7 mouse cellular contexts compared by ENCODE assay signal in the genomic region with DNA sequence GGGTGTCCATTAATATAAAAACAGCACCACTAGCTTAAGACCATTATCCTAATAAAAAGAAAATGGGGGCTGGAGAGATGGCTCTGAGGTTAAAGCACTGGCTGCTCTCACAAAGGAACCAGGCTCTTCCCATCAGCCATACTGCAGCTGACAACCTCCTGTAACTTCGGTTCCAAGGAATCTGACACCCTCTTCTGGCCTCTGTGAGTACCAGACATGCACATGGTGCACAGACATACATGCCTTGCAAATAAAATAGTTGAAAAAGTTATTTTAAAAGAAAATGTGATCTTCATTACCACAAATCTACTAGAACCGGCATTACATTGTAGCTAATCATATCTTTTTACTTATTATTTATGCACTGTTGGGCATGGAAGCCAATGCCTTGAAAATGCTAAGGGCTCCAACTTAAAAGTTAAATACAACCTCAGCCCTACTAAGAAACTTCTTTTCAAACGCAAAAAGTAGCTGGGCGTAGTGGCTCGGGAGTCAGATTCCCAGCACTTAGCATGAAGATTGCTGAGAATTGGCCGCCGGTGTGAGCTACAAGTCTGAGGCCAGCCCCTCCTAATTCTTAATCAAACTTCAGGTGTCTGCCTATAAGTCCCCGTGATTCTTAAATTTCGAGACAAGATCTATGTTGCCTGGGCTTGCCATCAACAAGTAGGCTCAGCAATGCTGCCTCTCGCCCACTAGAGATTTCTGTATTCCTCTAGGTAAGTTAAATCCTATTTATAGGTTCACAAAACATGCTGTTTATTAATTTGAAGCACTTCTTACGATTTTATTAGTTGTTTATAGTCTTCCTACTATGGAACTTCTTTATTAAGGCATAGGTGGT. TPM values are rescaled to one million over a fixed set of nuclear protein-coding genes. Genes with fewer than 3 reads are reported as not detected.
DNase-seq lines count a peak whose midpoint lies in the region; ATAC-seq lines count a peak whose summit lies in the region.

No protein-coding gene starts in this region.

- H3K27ac ChIP-seq in hindbrain, embryonic 16.5 days (ENCODE audit: low read depth, low read length), result peak overlapping the region; percentile 77
- H3K27ac ChIP-seq in midbrain, embryonic 14.5 days (replicated peaks; ENCODE audit: low read depth, low read length), result peak overlapping the region; percentile 79; the same call in 1 of the 2 replicates

- H3K36me3 ChIP-seq in hindbrain, embryonic 16.5 days (ENCODE audit: control insufficient read depth, insufficient read depth, low read length), result no peaks in the 10 kb centered on the region
- no peaks in the 10 kb centered on the region for H3K36me3 ChIP-seq in midbrain, embryonic 14.5 days (ENCODE audit: control insufficient read depth, insufficient read depth, low read length)

- ATAC-seq in hindbrain, embryonic 16.5 days, result no peak
- no peak for ATAC-seq in midbrain, embryonic 14.5 days (ENCODE audit: low FRiP score, low TSS enrichment)

- H3K4me2 ChIP-seq in hindbrain, embryonic 16.5 days (ENCODE audit: low read length), result peak overlapping the region; percentile 64
- H3K4me2 ChIP-seq in midbrain, embryonic 14.5 days (ENCODE audit: low read length), result peak overlapping the region; percentile 70

- H3K4me1 ChIP-seq in hindbrain, embryonic 16.5 days (ENCODE audit: control insufficient read depth, insufficient read depth, low read depth, low read length), result peaks cover 7% of the 10 kb centered on the region
- peaks cover 9% of the 10 kb centered on the region; the same call in 1 of the 2 replicates for H3K4me1 ChIP-seq in midbrain, embryonic 14.5 days (ENCODE audit: control insufficient read depth, insufficient read depth, low read length)

- peak overlapping the region; percentile 81 for H3K9ac ChIP-seq in hindbrain, embryonic 16.5 days (ENCODE audit: low read depth, low read length)
- peak overlapping the region; percentile 68 for H3K9ac ChIP-seq in midbrain, embryonic 14.5 days (replicated peaks; ENCODE audit: low read length)

- peak overlapping the region; percentile 67 for H3K4me3 ChIP-seq in hindbrain, embryonic 16.5 days (ENCODE audit: low read length)
- peak overlapping the region; percentile 58 for H3K4me3 ChIP-seq in midbrain, embryonic 14.5 days (replicated peaks; ENCODE audit: low read depth, low read length)

- H3K27me3 ChIP-seq in hindbrain, embryonic 16.5 days (replicated peaks; ENCODE audit: control insufficient read depth, insufficient read depth, low read length), result no peaks in the 10 kb centered on the region
- H3K27me3 ChIP-seq in midbrain, embryonic 14.5 days (ENCODE audit: control insufficient read depth, insufficient read depth, low read length), result no peaks in the 10 kb centered on the region

- peak; percentile 42 to 52 for DNase-seq in spleen, postnatal 36 days (ENCODE audit: low spot score in 2 of 2)
- no peak for DNase-seq in spleen, postnatal 14 days (ENCODE audit: low spot score in 2 of 2)
- peak; percentile 44 for DNase-seq in embryo, embryonic 9.5 days (ENCODE audit: extremely low spot score)
- peak; percentile 66 for DNase-seq in midbrain, embryonic 14.5 days
- no peak for DNase-seq in frontal cortex, postnatal 25 days (ENCODE audit: low spot score in 2 of 2)
- DNase-seq in testis, postnatal 10 days (ENCODE audit: low spot score), result no peak

- H3K9me3 ChIP-seq in hindbrain, embryonic 16.5 days (ENCODE audit: control insufficient read depth, low read length), result no peaks in the 10 kb centered on the region
- H3K9me3 ChIP-seq in midbrain, embryonic 14.5 days (ENCODE audit: control insufficient read depth, low read length), result no peaks in the 10 kb centered on the region

- WGBS in hindbrain, embryonic 16.5 days, result 23% methylated on average over 11 of the region's 11 CpGs
- 27% methylated on average over 11 of the region's 11 CpGs for WGBS in midbrain, embryonic 14.5 days

RNA-seq across cellular contexts. Expression of a gene that starts 1.2 kb away (rescaled TPM):
- polyA plus RNA-seq in hindbrain, embryonic 16.5 days (2015; fragmentation: Nextera tagmentation; extraction: Ambion mirVana), result 10.4 and 10.6 TPM in 2 replicates
- 14.4 and 15.6 TPM in 2 replicates for polyA plus RNA-seq in midbrain, embryonic 14.5 days (2014; fragmentation: Nextera tagmentation; extraction: Ambion mirVana)

RNA-seq across cellular contexts. Expression of a gene that starts 6.6 kb away (rescaled TPM):
- polyA plus RNA-seq in hindbrain, embryonic 16.5 days (2015; fragmentation: Nextera tagmentation; extraction: Ambion mirVana), result 728 and 827 TPM in 2 replicates
- 751 and 917 TPM in 2 replicates for polyA plus RNA-seq in midbrain, embryonic 14.5 days (2014; fragmentation: Nextera tagmentation; extraction: Ambion mirVana)

RNA-seq across cellular contexts. Expression of a gene that starts 42.7 kb away (rescaled TPM):
- polyA plus RNA-seq in hindbrain, embryonic 16.5 days (2015; fragmentation: Nextera tagmentation; extraction: Ambion mirVana), result 78.5 and 78.8 TPM in 2 replicates
- polyA plus RNA-seq in midbrain, embryonic 14.5 days (2014; fragmentation: Nextera tagmentation; extraction: Ambion mirVana), result 22.2 and 22.6 TPM in 2 replicates

Comparison
In these comparisons a context has a peak if more than half of its experiments do, and no peak if none do; other contexts are left out.
1. DNase-seq: peak in spleen, postnatal 36 days (2 of 2), embryo, embryonic 9.5 days (single experiment) and midbrain, embryonic 14.5 days (single experiment); none in spleen, postnatal 14 days (0 of 2), frontal cortex, postnatal 25 days (0 of 2) and testis, postnatal 10 days (single experiment).